Mouse (Mus musculus): ENCODE measurements around the gene Ccdc85c. TPM values are rescaled to one million over a fixed set of nuclear protein-coding genes. Genes with fewer than 3 reads are reported as not detected.

Ccdc85c gene
- polyA plus RNA-seq, 1 experiment = 2.7 TPM

DNA sequence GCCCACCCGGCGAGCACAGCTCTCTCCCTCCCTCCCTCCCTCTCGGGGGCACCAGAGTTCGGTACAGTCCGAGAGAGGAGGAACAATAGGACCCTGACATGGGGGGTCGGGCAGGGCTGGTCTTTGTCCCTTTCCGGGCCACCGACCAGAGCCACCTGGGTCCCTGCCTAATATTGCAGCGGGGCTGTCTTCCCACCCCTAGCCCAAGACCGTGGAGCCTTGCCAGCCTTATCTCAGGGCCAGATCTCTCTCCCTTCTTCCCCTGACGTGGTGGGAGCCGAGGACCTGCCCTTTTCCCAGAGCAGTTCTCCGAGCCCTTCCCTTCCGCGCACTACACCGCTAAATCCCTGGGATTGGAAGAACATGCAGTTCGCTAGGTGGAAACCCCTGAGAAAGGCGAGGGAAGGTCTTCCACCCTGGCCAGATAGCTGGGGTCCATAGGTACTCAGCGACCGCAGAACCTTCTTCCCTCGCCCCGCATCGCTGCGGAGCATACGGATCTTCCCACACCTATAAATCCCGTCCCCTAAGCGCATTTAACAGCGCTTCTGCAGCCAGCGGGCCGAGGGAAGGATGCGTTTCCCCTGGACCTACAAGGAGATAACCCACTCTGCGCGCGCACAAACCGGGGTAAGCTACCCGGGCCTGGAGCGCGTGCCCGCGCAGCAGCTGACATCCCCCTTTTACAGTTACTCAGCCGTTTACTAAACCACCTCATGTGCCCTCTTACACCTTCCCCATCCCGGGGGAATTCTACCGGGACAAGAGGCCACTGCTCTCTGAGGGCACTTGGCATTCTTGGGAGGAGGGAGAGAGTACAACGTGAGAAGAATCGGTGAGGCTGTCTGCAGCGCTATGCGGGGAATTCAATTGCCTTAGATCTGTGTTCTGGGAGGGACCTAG, 946 bp upstream of the Ccdc85c start:
- 3% methylated on average over 47 of the region's 47 CpGs for WGBS
- peak overlapping the region; percentile 71 for H3K4me3 ChIP-seq (replicated peaks; ENCODE audit: control insufficient read depth, low read depth, low read length)
- no peak overlapping the region for H3K27ac ChIP-seq (ENCODE audit: control insufficient read depth, insufficient read depth, low read depth, low read length, poor library complexity)
- H3K4me1 ChIP-seq (ENCODE audit: control insufficient read depth, insufficient read depth, low read length) = no peaks in the 10 kb centered on the region
- no peak for TF ChIP-seq POLR2A (IDR thresholded peaks at IDR 0.05; ENCODE audit: borderline replicate concordance, control insufficient read depth, low read depth, low read length)
- no peak for TF ChIP-seq CTCF (IDR thresholded peaks at IDR 0.05; ENCODE audit: control insufficient read depth, insufficient read depth, low read length)

DNA sequence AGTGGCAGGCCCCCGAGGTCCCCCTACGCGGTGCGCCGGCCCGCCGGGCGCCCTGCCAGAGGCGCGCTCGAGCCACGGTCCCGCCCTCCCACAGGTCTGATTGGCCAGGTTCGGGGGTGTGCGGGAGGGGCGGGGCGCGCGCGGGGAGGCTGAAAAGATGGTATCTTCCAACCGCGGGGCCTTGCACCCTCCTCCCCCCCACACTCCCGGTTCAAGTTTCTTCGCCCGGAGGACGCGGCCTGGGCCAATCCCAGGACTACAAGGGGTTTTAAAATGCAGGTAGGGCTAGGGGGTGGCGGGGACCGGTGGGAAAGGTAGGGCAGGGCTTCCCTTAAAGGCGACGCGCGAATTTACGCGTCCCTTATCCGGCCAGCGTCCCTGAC, 274 bp upstream of the Ccdc85c start:
- Histone ChIP-seq H3K4me1 (ENCODE audit: control insufficient read depth, insufficient read depth, low read length) (no peaks in the 10 kb centered on the region), H3K4me3 (replicated peaks; ENCODE audit: control insufficient read depth, low read depth, low read length) (peak overlapping the region; percentile 71), H3K27ac (ENCODE audit: control insufficient read depth, insufficient read depth, low read depth, low read length, poor library complexity) (no peak overlapping the region; the same call in 1 of the 2 replicates)
- TF ChIP-seq POLR2A (IDR thresholded peaks at IDR 0.05; ENCODE audit: borderline replicate concordance, control insufficient read depth, low read depth, low read length) (no peak), CTCF (IDR thresholded peaks at IDR 0.05; ENCODE audit: control insufficient read depth, insufficient read depth, low read length) (no peak)
- under 1% methylated on average over 34 of the region's 37 CpGs for WGBS

DNA sequence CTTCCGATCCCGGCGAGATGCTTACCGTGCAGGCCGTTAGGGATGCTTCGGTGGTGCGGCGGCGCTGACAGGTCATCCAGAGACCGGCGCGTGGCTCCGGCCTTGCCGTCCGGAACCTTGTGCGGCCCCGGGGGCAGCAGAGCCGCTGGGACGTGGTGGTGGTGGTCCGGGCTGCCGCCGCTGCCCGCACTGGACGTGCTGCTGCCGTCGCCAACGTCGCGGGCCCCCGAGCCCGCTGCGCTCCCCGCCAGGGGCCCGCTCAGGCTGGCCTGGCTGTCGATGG, 971 bp downstream of the Ccdc85c start:
- Histone ChIP-seq H3K4me1 (ENCODE audit: control insufficient read depth, insufficient read depth, low read length) (no peaks in the 10 kb centered on the region), H3K27ac (ENCODE audit: control insufficient read depth, insufficient read depth, low read depth, low read length, poor library complexity) (no peak overlapping the region), H3K4me3 (replicated peaks; ENCODE audit: control insufficient read depth, low read depth, low read length) (no peak overlapping the region)
- WGBS = 5% methylated on average over 35 of the region's 35 CpGs
- TF ChIP-seq CTCF (IDR thresholded peaks at IDR 0.05; ENCODE audit: control insufficient read depth, insufficient read depth, low read length) = no peak

DNA sequence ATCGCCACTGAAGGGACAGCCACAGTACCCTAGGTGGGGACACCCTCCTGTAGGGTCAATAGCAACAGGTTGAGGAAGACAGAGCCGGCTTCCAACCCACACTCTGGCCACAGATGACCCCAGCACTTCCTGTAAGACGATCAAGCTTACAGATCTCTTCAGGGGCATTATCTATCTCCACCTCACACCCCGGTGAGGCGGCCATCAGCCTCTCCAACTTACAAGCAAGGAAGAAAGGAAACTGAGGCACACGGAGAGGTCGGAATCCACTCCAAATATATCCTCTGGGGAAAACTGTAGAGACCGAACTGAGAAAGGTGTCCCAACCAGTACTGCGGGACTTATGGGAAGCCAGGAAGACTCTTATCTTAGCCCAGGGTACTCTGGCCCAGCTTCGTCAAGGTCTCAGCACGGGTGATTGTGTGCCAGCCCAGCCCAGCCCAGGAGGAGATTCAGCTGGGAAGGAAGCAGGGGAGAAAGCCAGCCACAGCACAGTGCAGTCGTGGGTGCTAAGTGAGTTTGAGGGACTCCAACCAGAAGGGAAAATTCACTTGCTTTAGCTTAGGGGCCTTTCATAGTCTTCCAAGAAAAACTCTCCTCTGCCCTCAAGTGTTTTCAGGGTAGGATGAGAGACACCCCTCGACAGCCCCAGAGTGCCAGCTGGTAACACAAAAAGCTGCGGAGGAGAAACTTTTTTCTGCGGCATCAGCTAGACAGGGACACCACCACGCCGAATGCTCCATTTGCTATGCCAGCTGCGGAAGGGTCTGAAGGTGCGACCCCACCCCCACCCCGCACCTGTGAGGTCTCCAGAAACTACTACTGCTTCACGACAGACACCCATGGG, 1.5 kb downstream of the Ccdc85c start:
- H3K4me1 ChIP-seq (ENCODE audit: control insufficient read depth, insufficient read depth, low read length) = no peaks in the 10 kb centered on the region
- H3K4me3 ChIP-seq (replicated peaks; ENCODE audit: control insufficient read depth, low read depth, low read length) = no peak overlapping the region

DNA sequence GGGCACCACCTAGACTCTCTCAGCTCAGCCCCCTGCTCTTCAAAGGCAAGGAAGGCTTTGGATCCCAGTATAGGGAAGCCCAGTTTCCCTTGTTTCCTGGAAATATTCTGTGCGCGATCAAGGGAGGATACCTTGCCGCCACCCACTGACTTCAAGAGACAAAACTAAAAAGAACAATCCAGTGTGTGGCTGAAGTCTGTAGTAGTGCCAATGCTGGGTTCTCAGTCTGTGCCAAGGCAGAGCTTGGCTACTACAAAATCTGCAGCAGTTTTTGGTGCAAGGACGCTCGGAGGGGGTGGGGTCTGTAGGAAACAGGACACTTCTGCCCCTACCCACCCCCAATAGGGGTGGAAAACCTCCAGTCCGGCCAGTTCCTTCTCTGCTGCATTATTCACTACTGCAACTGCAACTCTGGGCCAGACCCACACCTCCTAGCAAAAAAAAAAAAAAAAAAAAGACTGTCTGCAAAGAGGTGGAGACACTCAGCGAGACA, 3.0 kb downstream of the Ccdc85c start:
- WGBS = 80% methylated on average over 7 of the region's 7 CpGs
- H3K27ac ChIP-seq (ENCODE audit: control insufficient read depth, insufficient read depth, low read depth, low read length, poor library complexity) = no peak overlapping the region
- no peak for TF ChIP-seq POLR2A (IDR thresholded peaks at IDR 0.05; ENCODE audit: borderline replicate concordance, control insufficient read depth, low read depth, low read length)
- TF ChIP-seq CTCF (IDR thresholded peaks at IDR 0.05; ENCODE audit: control insufficient read depth, insufficient read depth, low read length) = no peak
- no peak overlapping the region for H3K4me3 ChIP-seq (replicated peaks; ENCODE audit: control insufficient read depth, low read depth, low read length)
- H3K4me1 ChIP-seq (ENCODE audit: control insufficient read depth, insufficient read depth, low read length) = no peaks in the 10 kb centered on the region

More for the DNA sequence above, 1.5 kb downstream of the Ccdc85c start:
- 14% methylated on average over 21 of the region's 21 CpGs for WGBS
- H3K27ac ChIP-seq (ENCODE audit: control insufficient read depth, insufficient read depth, low read depth, low read length, poor library complexity) = no peak overlapping the region
- TF ChIP-seq CTCF (IDR thresholded peaks at IDR 0.05; ENCODE audit: control insufficient read depth, insufficient read depth, low read length) (no peak), POLR2A (IDR thresholded peaks at IDR 0.05; ENCODE audit: borderline replicate concordance, control insufficient read depth, low read depth, low read length) (no peak)

DNA sequence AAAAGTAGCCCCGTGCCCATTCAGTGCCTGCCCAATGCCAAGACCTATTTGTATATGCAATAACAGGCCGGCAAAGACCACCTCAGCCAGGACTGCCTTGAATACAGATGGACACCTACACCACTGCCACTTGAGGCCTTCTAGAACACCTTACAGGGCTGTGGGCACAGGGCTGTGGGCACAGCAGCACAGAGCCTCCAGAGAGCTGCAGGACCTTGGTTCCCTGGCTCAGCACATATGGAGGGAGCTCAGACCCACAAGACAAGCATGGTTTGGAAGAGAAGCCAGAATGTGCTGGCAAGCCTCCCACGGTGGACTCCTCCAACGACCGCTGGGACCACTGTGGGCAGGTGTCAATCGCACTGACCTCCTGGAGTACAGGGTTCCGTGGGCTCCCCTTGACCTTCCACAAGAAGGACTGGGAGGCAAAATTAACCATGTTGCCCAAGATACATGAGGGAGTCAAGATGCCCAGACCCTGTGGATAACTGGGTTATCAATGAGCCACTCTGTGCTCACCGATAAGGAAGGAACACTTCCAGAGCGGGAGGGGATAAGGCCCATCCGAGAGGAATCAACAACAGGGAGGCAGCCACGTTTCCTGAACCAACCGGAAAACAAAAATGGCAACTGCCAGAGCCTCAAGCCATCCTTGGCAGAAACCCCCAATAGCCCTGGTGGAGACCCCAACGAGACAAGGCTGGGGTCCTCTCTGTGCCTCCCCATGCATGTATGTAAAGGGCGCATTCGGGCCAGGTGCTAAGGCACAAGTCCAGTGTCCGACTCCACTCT, 3.7 kb downstream of the Ccdc85c start:
- 84% methylated on average over 16 of the region's 16 CpGs for WGBS
- TF ChIP-seq POLR2A (IDR thresholded peaks at IDR 0.05; ENCODE audit: borderline replicate concordance, control insufficient read depth, low read depth, low read length) = no peak
- TF ChIP-seq CTCF (IDR thresholded peaks at IDR 0.05; ENCODE audit: control insufficient read depth, insufficient read depth, low read length) = no peak
- H3K4me1 ChIP-seq (ENCODE audit: control insufficient read depth, insufficient read depth, low read length) = no peaks in the 10 kb centered on the region
- H3K27ac ChIP-seq (ENCODE audit: control insufficient read depth, insufficient read depth, low read depth, low read length, poor library complexity) = no peak overlapping the region
- no peak overlapping the region for H3K4me3 ChIP-seq (replicated peaks; ENCODE audit: control insufficient read depth, low read depth, low read length)

DNA sequence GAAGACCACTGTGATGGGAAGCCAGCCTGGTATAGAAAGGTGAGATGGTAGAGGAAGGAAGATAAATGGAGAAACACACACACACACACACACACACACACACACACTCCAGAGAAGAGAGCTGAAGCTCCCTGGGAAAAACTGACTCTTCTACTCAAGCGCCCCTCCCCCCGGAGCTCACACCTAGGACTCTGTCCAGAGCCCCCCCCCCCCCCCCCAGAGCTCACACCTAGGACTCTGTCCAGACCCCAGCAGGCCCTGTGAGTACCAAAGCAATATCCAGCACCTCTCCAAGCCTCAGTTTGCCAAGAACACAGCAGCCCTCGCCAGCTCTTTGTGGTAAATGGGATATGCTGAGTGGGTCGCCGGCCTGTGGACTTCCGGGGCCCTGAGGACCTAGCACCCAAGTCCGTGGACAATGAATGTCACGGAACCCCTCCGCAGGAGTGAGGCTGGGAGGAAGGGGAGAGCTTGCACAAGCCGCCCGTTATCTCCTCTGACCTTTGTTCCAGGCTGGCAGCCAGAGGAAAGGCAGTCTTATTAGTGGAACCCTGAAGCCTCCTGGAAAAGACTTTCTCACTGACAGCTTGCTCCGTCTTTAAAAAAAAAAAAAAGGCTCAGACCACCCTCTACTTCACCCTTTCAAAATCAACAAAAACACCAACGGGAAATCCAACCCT, 4.8 kb downstream of the Ccdc85c start:
- no peaks in the 10 kb centered on the region for H3K4me1 ChIP-seq (ENCODE audit: control insufficient read depth, insufficient read depth, low read length)
- no peak overlapping the region for H3K27ac ChIP-seq (ENCODE audit: control insufficient read depth, insufficient read depth, low read depth, low read length, poor library complexity)
- H3K4me3 ChIP-seq (replicated peaks; ENCODE audit: control insufficient read depth, low read depth, low read length) = no peak overlapping the region
- 81% methylated on average over 13 of the region's 13 CpGs for WGBS
- no peak for TF ChIP-seq POLR2A (IDR thresholded peaks at IDR 0.05; ENCODE audit: borderline replicate concordance, control insufficient read depth, low read depth, low read length)
- TF ChIP-seq CTCF (IDR thresholded peaks at IDR 0.05; ENCODE audit: control insufficient read depth, insufficient read depth, low read length) = no peak
